Mouse (Mus musculus): ENCODE results near the gene Mybbp1a.

Gene Mybbp1a

DNA sequence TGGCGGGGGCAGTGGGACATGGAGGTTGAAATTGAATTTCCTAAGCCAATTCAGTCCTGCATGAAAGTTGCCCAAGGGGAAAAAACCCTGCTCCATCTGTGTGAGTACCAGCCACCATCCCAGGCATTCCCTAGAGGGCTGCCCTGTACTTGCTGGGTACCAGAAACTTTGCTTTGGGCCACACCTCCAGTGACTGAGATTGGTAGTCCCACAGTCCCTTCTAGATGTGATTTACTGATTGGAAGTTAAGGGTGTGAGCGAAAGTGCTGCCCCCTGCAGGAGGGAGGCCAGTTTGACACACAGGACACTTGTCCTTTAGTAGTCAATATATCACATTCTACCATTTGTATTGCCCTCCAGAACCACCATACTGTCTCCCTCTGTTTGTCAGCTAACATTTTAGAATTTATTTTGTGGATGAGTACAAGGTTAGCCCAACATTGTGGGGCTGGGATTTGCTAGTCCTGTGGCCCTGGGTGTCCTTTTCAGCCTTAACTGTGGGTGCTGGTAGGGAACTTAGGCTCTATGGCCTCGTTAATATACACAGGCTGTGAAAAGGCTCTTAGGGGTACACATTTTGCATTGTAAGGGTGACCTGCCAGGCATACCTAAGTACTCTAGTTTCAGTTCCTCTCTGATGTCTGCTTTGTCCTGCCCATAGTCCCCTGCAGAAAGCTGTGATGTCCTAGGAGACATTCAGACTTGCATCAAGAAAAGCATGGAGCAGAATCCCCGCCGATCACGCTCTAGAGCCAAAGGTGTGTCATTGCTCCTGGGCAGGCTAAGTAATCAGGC, 5.4 kb downstream of the Mybbp1a start:
- peak; percentile 47 for DNase-seq (ENCODE audit: low spot score)

GRCm38 (mm10) chr11:72447475-72447874, 6.3 kb downstream of the Mybbp1a start:
- no peak for DNase-seq (ENCODE audit: low spot score)

- no peak for DNase-seq (ENCODE audit: low spot score)
Measured at GRCm38 (mm10) chr11:72452140-72452665, 11.0 kb downstream of the Mybbp1a start.

GRCm38 (mm10) chr11:72453105-72453953, 12.2 kb downstream of the Mybbp1a start:
- no peak for DNase-seq (ENCODE audit: low spot score)

DNA sequence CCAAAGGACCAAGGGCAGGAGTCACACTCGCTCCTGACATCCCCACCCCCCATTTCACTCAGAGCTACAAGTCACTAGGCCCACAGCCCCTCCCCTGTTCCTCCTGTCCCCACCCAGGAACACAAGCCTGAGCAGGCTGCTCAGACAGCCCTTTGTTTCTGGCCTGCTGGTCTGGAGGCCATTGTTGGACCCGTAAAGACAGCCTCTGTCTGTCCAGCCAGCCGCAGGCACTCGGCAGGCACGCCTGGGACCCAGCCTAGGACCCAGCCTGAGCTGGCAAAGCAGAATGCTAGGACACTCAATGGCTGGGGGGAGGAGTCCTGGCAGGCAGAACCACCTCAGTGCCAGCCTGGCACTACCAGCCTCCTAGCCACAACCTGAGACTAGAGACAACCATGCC, 14.5 kb downstream of the Mybbp1a start:
- DNase-seq (ENCODE audit: low spot score) = no peak

GRCm38 (mm10) chr11:72457995-72458496, 16.9 kb downstream of the Mybbp1a start:
- DNase-seq (ENCODE audit: low spot score) = no peak

- no peak for DNase-seq (ENCODE audit: low spot score)
Measured at GRCm38 (mm10) chr11:72458502-72458901, 17.3 kb downstream of the Mybbp1a start.

DNA sequence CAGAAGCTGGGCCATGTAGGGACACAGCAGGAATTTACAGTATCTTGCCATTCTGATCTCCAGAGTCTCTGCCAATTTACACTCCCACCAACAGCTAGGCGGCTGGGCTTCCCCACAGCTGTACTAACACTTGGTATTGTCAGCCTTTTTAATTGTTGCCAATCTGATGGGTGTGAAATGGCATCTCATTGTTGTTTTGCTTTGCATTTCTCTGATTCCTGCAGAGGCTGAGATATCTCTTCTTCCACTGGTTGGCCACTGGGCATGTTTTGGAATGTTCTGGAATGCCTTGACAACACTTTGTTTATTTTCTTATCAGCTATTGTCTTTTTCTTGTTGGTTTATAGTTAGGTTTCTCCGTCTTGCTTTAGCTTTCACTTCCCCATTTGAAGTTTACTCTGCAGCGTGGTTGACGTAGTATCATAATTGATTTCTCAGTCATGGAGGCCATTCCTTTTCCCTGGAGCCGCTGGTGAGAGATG, 20.4 kb downstream of the Mybbp1a start:
- DNase-seq (ENCODE audit: low spot score) = no peak

- DNase-seq (ENCODE audit: low spot score) = no peak
Measured at GRCm38 (mm10) chr11:72464821-72465220, 23.7 kb downstream of the Mybbp1a start.

GRCm38 (mm10) chr11:72465978-72466693, 25.0 kb downstream of the Mybbp1a start:
- DNase-seq (ENCODE audit: low spot score) = no peak

GRCm38 (mm10) chr11:72466694-72467507, 25.7 kb downstream of the Mybbp1a start:
- DNase-seq (ENCODE audit: low spot score) = no peak

DNA sequence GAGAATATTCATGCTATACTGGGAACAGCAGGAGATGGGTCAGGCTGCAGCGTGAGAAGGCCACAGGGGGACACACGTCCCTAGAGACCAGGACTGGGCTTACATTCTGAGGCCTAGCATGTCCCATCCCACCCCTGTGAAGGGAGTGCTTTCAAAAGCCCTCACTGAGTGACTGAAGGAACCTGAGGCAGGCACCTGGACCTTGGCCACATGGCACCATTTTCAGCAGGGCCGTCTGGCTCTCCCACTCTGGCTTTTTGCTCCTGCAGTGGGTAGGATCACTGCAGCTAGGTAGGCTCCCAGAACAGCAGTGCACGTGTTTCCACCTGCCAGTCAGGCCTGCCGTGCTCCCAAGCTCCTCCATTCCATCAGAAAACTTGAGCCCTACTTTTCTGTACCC, 27.4 kb downstream of the Mybbp1a start:
- no peak for DNase-seq (ENCODE audit: low spot score)

DNA sequence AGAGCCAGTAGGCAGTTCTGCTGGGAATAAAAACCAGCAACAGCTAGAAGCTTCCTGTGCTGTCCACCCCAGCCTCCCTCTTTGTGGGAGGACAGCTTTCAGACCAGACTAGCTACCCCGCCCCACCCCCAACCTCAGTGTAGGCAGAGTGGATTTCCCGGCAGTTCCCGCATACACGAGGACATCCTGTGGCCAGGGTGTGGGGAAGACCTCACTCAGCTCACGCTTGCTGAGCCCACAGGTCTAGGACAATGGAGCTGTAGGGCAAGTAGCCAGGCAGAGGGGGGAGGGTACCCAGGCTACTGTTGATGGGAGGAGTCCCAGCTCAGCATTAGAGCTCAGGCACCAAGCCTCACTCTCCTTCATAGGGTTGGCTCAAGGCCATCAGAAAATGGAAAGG, 28.1 kb downstream of the Mybbp1a start:
- DNase-seq (ENCODE audit: low spot score) = no peak

- no peak for DNase-seq (ENCODE audit: low spot score)
Measured at GRCm38 (mm10) chr11:72470004-72470403, 28.8 kb downstream of the Mybbp1a start.

GRCm38 (mm10) chr11:72471381-72471780, 30.2 kb downstream of the Mybbp1a start:
- no peak for DNase-seq (ENCODE audit: low spot score)

DNA sequence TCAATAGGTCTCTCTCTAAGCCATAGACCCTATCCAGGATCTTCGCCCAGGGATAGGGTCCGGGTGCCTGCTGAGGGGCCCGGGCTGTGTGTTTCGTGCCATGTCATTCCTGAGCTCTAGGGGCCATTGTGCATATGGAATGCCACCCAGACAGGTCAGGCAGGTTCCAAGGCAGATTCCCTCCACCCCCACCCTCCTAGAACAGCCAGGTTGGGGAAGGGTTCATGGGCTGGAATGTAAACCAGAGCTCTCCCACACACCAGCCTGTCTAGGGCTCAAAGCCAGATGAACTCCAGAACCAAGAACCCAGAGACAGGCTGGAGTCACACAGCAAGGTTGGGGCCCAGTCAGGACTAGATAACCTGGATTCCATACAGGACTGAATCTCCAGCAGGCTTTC, 32.4 kb downstream of the Mybbp1a start:
- no peak for DNase-seq (ENCODE audit: low spot score)

GRCm38 (mm10) chr11:72474926-72475325, 33.8 kb downstream of the Mybbp1a start:
- DNase-seq (ENCODE audit: low spot score) = no peak

DNA sequence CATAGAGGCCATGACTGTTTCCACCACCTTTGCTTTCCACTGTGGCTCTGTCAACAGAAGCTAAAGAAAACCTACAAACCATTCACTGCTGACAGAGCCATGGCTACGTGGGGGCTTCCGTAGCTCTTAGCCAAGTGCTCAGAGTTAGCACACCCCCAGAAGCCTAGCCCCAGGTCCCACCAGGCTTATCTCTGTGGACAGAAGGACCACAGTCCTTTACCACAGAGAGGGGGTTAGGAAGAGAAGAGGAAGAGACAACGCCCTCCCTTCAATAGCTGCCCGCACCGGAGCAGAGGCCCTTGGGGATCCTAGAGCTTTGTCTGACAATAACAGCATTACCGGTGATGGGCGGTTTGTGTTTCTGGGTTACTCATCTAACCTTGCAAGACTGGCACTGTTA, 34.3 kb downstream of the Mybbp1a start:
- no peak for DNase-seq (ENCODE audit: low spot score)

GRCm38 (mm10) chr11:72476074-72476625, 35.0 kb downstream of the Mybbp1a start:
- DNase-seq (ENCODE audit: low spot score) = no peak

DNA sequence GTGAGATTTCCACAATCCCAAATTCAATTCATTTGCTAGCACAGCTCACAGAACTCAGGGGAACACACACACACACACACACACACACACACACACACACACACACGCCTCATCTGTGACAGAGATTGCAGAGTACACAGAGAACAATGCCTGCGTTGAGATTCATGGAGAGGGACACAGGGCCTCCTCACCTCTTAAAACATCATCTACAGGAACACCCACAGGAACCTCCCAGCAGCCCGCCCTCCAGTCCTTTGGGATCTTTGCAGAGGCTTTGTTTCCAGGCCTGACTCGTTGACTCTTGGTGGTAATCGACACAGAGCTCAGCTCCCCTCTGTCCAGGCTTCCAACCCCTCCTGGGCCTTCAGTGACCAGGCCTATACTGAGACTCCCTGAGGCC, 36.0 kb downstream of the Mybbp1a start:
- DNase-seq (ENCODE audit: low spot score) = no peak

GRCm38 (mm10) chr11:72477653-72478052, 36.5 kb downstream of the Mybbp1a start:
- DNase-seq (ENCODE audit: low spot score) = no peak
